Mouse (Mus musculus): ENCODE measurements around the gene 2310011J03Rik. TPM values are rescaled to one million over a fixed set of nuclear protein-coding genes. Genes with fewer than 3 reads are reported as not detected.

The 2310011J03Rik gene
- 10.4 and 12.4 TPM in 2 replicates for total RNA-seq (2014; rRNA removed)
- polyA plus RNA-seq (2012; rRNA removed), result 25.4 and 25.5 TPM in 2 replicates

- 2% methylated on average over 34 of the region's 34 CpGs for WGBS
- peaks cover 2% of the 10 kb centered on the region; the same call in 1 of the 2 replicates for H3K79me2 ChIP-seq (ENCODE audit: control insufficient read depth, insufficient read depth, low read length)
- TF ChIP-seq CTCF (IDR thresholded peaks at IDR 0.05; ENCODE audit: low read depth, low read length) (no peak), POLR2A (IDR thresholded peaks at IDR 0.05; ENCODE audit: extremely low read depth, insufficient read depth, low read length) (peak; percentile 61; the same call in 1 of the 2 replicates)
Measured at GRCm38 (mm10) chr10:80320340-80320760, at the start of gene 2310011J03Rik. 2310011J03Rik (minus strand) TSS chr10:80320537.

GRCm38 (mm10) chr10:80368392-80368791 lies 48.1 kb upstream of the 2310011J03Rik start:
- H3K79me2 ChIP-seq (ENCODE audit: control insufficient read depth, insufficient read depth, low read length), result no peaks in the 10 kb centered on the region
- DNase-seq (ENCODE audit: extremely low read depth, low read depth, low spot score), result no peak
- no peaks in the 10 kb centered on the region for H3K27me3 ChIP-seq (ENCODE audit: control insufficient read depth, insufficient read depth, low read length)
- H3K4me3 ChIP-seq (ENCODE audit: insufficient read depth, low read depth, low read length), result no peak overlapping the region
- TF ChIP-seq CTCF (IDR thresholded peaks at IDR 0.05; ENCODE audit: low read depth, low read length), result no peak
- TF ChIP-seq POLR2A (IDR thresholded peaks at IDR 0.05; ENCODE audit: extremely low read depth, insufficient read depth, low read length), result no peak
- no peak overlapping the region for H3K27ac ChIP-seq (replicated peaks; ENCODE audit: insufficient read depth, low read depth, low read length)
- no peak overlapping the region for H3K9ac ChIP-seq (ENCODE audit: low read depth, low read length)
- WGBS, result 93% methylated on average over 6 of the region's 6 CpGs
- H3K36me3 ChIP-seq (ENCODE audit: control insufficient read depth, insufficient read depth, low read length), result no peaks in the 10 kb centered on the region
- peaks cover 3% of the 10 kb centered on the region; the same call in 1 of the 2 replicates for H3K4me1 ChIP-seq (ENCODE audit: control insufficient read depth, insufficient read depth, low read length)

More at GRCm38 (mm10) chr10:80320340-80320760, at the start of gene 2310011J03Rik:
- peak within 1 kb of the TSS; percentile 82 for H3K4me3 ChIP-seq (ENCODE audit: insufficient read depth, low read depth, low read length)
- peaks cover 13% of the 10 kb centered on the region for H3K4me1 ChIP-seq (ENCODE audit: control insufficient read depth, insufficient read depth, low read length)
- peak within 1 kb of the TSS; percentile 81 for H3K9ac ChIP-seq (ENCODE audit: low read depth, low read length)
- peak; percentile 87 for DNase-seq (ENCODE audit: extremely low read depth, low read depth, low spot score)
- H3K27ac ChIP-seq (replicated peaks; ENCODE audit: insufficient read depth, low read depth, low read length), result peak within 1 kb of the TSS; percentile 65
- H3K27me3 ChIP-seq (ENCODE audit: control insufficient read depth, insufficient read depth, low read length), result peaks cover 4% of the 10 kb centered on the region; the same call in 1 of the 2 replicates
- no peaks in the 10 kb centered on the region for H3K36me3 ChIP-seq (ENCODE audit: control insufficient read depth, insufficient read depth, low read length)

- H3K4me1 ChIP-seq (ENCODE audit: control insufficient read depth, insufficient read depth, low read length), result peaks cover 3% of the 10 kb centered on the region; the same call in 1 of the 2 replicates
- peak overlapping the region; percentile 44 for H3K4me3 ChIP-seq (ENCODE audit: insufficient read depth, low read depth, low read length)
- peak overlapping the region; percentile 69 for H3K9ac ChIP-seq (ENCODE audit: low read depth, low read length)
- no peaks in the 10 kb centered on the region for H3K79me2 ChIP-seq (ENCODE audit: control insufficient read depth, insufficient read depth, low read length)
- WGBS, result 21% methylated on average over 5 of the region's 5 CpGs
- no peak for TF ChIP-seq CTCF (IDR thresholded peaks at IDR 0.05; ENCODE audit: low read depth, low read length)
- peak; percentile 44; the same call in 1 of the 2 replicates for TF ChIP-seq POLR2A (IDR thresholded peaks at IDR 0.05; ENCODE audit: extremely low read depth, insufficient read depth, low read length)
- H3K27me3 ChIP-seq (ENCODE audit: control insufficient read depth, insufficient read depth, low read length), result no peaks in the 10 kb centered on the region
- DNase-seq (ENCODE audit: extremely low read depth, low read depth, low spot score), result peak; percentile 96
- no peaks in the 10 kb centered on the region for H3K36me3 ChIP-seq (ENCODE audit: control insufficient read depth, insufficient read depth, low read length)
- H3K27ac ChIP-seq (replicated peaks; ENCODE audit: insufficient read depth, low read depth, low read length), result peak overlapping the region; percentile 47; the same call in 1 of the 2 replicates
Measured at GRCm38 (mm10) chr10:80367954-80368353, 47.6 kb upstream of the 2310011J03Rik start.

GRCm38 (mm10) chr10:80365736-80366135 lies 45.4 kb upstream of the 2310011J03Rik start:
- H3K79me2 ChIP-seq (ENCODE audit: control insufficient read depth, insufficient read depth, low read length), result no peaks in the 10 kb centered on the region
- H3K27ac ChIP-seq (replicated peaks; ENCODE audit: insufficient read depth, low read depth, low read length), result no peak overlapping the region
- WGBS, result 62% methylated on average over 6 of the region's 6 CpGs
- TF ChIP-seq CTCF (IDR thresholded peaks at IDR 0.05; ENCODE audit: low read depth, low read length), result no peak
- H3K9ac ChIP-seq (ENCODE audit: low read depth, low read length), result no peak overlapping the region
- DNase-seq (ENCODE audit: extremely low read depth, low read depth, low spot score), result no peak
- peaks cover 3% of the 10 kb centered on the region; the same call in 1 of the 2 replicates for H3K4me1 ChIP-seq (ENCODE audit: control insufficient read depth, insufficient read depth, low read length)
- no peaks in the 10 kb centered on the region for H3K27me3 ChIP-seq (ENCODE audit: control insufficient read depth, insufficient read depth, low read length)
- H3K36me3 ChIP-seq (ENCODE audit: control insufficient read depth, insufficient read depth, low read length), result no peaks in the 10 kb centered on the region
- no peak overlapping the region for H3K4me3 ChIP-seq (ENCODE audit: insufficient read depth, low read depth, low read length)

GRCm38 (mm10) chr10:80363734-80364133 lies 43.4 kb upstream of the 2310011J03Rik start:
- DNase-seq (ENCODE audit: extremely low read depth, low read depth, low spot score), result no peak
- TF ChIP-seq CTCF (IDR thresholded peaks at IDR 0.05; ENCODE audit: low read depth, low read length), result no peak
- WGBS, result 41% methylated on average over 6 of the region's 6 CpGs
- H3K4me3 ChIP-seq (ENCODE audit: insufficient read depth, low read depth, low read length), result no peak overlapping the region
- H3K27ac ChIP-seq (replicated peaks; ENCODE audit: insufficient read depth, low read depth, low read length), result no peak overlapping the region
- H3K36me3 ChIP-seq (ENCODE audit: control insufficient read depth, insufficient read depth, low read length), result no peaks in the 10 kb centered on the region
- peaks cover 3% of the 10 kb centered on the region; the same call in 1 of the 2 replicates for H3K4me1 ChIP-seq (ENCODE audit: control insufficient read depth, insufficient read depth, low read length)
- H3K27me3 ChIP-seq (ENCODE audit: control insufficient read depth, insufficient read depth, low read length), result no peaks in the 10 kb centered on the region
- no peak overlapping the region for H3K9ac ChIP-seq (ENCODE audit: low read depth, low read length)
- no peaks in the 10 kb centered on the region for H3K79me2 ChIP-seq (ENCODE audit: control insufficient read depth, insufficient read depth, low read length)

GRCm38 (mm10) chr10:80357994-80358639 lies 37.8 kb upstream of the 2310011J03Rik start:
- DNase-seq (ENCODE audit: extremely low read depth, low read depth, low spot score), result peak; percentile 57
- 7% methylated on average over 31 of the region's 31 CpGs for WGBS
- H3K9ac ChIP-seq (ENCODE audit: low read depth, low read length), result peak overlapping the region; percentile 59

More at GRCm38 (mm10) chr10:80357994-80358639, 37.8 kb upstream of the 2310011J03Rik start:
- no peak overlapping the region for H3K27ac ChIP-seq (replicated peaks; ENCODE audit: insufficient read depth, low read depth, low read length)
- TF ChIP-seq CTCF (IDR thresholded peaks at IDR 0.05; ENCODE audit: low read depth, low read length) (peak; percentile 42; the same call in 1 of the 2 replicates), POLR2A (IDR thresholded peaks at IDR 0.05; ENCODE audit: extremely low read depth, insufficient read depth, low read length) (0 out of 2 replicates have a peak, but pooled peaks have one; percentile 30)
- H3K27me3 ChIP-seq (ENCODE audit: control insufficient read depth, insufficient read depth, low read length), result peaks cover 10% of the 10 kb centered on the region
- H3K36me3 ChIP-seq (ENCODE audit: control insufficient read depth, insufficient read depth, low read length), result no peaks in the 10 kb centered on the region
- H3K79me2 ChIP-seq (ENCODE audit: control insufficient read depth, insufficient read depth, low read length), result no peaks in the 10 kb centered on the region
- H3K4me1 ChIP-seq (ENCODE audit: control insufficient read depth, insufficient read depth, low read length), result no peaks in the 10 kb centered on the region
- peak overlapping the region; percentile 54; the same call in 1 of the 2 replicates for H3K4me3 ChIP-seq (ENCODE audit: insufficient read depth, low read depth, low read length)

Measured in liver, adult 2 months (tissue).